Mouse (Mus musculus): Measurements from ENCODE around the gene Rasa3. TPM values are rescaled to one million over a fixed set of nuclear protein-coding genes. Genes with fewer than 3 reads are reported as not detected.

Gene Rasa3
- polyA plus RNA-seq, 1 experiment from 2014 or later, result 27.7 TPM

DNA sequence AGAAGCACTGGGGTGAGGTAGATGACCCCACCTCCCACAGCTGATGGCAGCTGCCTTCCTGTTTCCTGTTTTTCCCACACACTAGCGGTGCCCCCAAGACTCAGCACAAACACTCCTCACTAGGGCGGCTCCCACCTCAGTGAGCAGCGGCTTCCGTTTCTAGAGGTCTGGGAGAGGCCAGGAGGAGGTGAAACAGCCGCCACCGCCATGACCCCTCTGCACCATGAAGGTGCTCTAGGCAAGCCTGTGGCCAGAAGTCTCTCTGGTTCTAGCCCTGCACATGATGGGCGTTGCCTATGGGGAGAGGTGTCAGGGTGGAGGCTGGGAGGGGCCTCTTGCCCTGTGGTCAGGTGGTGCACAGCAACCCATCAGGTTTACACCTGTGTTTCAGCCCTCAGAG, 77.2 kb downstream of the Rasa3 start:
- Histone ChIP-seq H3K27me3 (replicated peaks) (no peaks in the 10 kb centered on the region), H3K4me3 (no peak overlapping the region), H3K27ac (no peak overlapping the region), H3K4me1 (no peaks in the 10 kb centered on the region), H3K4me2 (no peak overlapping the region), H3K9me3 (no peaks in the 10 kb centered on the region), H3K36me3 (replicated peaks) (peaks cover 9% of the 10 kb centered on the region; the same call in 1 of the 2 replicates), H3K9ac (no peak overlapping the region)
- ATAC-seq (replicated peaks), result no peak
- WGBS, result 82% methylated on average over 7 of the region's 7 CpGs

DNA sequence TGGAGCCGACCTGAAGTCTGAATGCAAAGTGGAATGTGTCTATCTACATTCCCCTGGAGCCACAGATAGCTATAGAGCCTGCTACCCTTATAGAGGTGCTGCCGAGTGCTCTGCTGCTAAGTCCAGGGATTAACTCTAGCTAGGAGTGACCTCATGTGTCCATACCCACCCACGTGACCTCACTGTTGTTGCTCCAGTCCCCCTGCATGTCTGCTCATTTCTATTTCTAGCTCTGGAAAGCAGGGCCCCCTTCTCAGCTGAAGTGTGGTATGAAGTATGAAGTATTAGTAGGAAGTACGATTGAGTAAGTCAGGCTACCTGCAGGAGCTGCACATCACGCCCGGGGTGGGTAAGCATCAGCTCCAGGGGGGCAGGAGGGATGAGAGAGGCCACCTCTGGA, 79.6 kb downstream of the Rasa3 start:
- H3K9me3 ChIP-seq, result no peaks in the 10 kb centered on the region
- H3K4me3 ChIP-seq, result no peak overlapping the region
- ATAC-seq (replicated peaks), result no peak
- H3K4me1 ChIP-seq, result no peaks in the 10 kb centered on the region
- no peaks in the 10 kb centered on the region for H3K27me3 ChIP-seq (replicated peaks)
- no peak overlapping the region for H3K9ac ChIP-seq
- peaks cover 9% of the 10 kb centered on the region; the same call in 1 of the 2 replicates for H3K36me3 ChIP-seq (replicated peaks)
- no peak overlapping the region for H3K27ac ChIP-seq
- 96% methylated on average over 6 of the region's 6 CpGs for WGBS
- no peak overlapping the region for H3K4me2 ChIP-seq

DNA sequence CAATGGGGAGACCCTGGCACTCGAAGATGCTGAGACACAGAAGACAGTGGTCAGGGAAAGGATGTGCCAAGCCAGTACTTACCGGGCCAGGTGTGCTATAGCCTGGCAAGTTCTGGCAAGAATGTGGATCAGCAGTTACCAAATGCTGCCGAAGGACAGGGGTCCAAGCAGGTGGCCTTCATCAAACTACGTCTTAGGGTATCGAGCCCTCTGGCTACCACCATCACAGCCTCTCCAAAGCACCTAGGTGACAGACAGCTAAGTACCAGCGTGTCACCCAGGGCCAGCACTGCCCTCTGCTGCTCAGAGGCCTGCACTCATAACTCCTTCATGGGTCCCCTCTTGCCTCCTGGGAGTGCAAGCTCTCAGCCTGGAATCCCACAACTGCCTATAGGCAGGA, 81.5 kb downstream of the Rasa3 start:
- no peaks in the 10 kb centered on the region for H3K9me3 ChIP-seq
- H3K4me3 ChIP-seq, result no peak overlapping the region
- no peaks in the 10 kb centered on the region for H3K4me1 ChIP-seq
- no peaks in the 10 kb centered on the region for H3K27me3 ChIP-seq (replicated peaks)
- no peak overlapping the region for H3K4me2 ChIP-seq
- no peak overlapping the region for H3K9ac ChIP-seq
- 88% methylated on average over 6 of the region's 6 CpGs for WGBS
- H3K27ac ChIP-seq, result no peak overlapping the region
- peaks cover 9% of the 10 kb centered on the region; the same call in 1 of the 2 replicates for H3K36me3 ChIP-seq (replicated peaks)
- no peak for ATAC-seq (replicated peaks)

DNA sequence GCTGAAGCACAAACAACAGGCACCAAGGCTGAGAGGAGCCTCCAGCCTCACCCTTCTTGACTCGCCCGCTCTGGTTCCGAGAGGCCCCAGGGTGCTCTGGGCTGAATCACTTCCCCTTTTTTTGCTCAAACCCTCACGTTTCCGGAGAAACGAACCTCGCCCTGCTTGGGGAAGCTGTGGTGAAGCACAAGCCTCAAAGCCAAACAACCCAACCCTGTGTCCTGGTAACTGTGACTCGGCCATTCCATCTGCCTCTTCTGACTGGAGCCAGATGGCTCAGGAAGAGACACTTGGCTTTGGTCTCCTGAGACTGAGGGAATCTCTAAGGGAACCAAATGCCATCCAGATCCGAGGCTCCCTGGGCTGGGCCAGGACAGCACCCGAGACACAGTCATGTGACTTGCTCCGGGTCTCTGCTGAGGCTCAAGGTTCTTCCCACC, 82.5 kb downstream of the Rasa3 start:
- no peaks in the 10 kb centered on the region for H3K27me3 ChIP-seq (replicated peaks)
- H3K27ac ChIP-seq, result no peak overlapping the region
- ATAC-seq (replicated peaks), result no peak
- 89% methylated on average over 11 of the region's 11 CpGs for WGBS
- H3K9ac ChIP-seq, result no peak overlapping the region
- H3K36me3 ChIP-seq (replicated peaks), result peaks cover 9% of the 10 kb centered on the region; the same call in 1 of the 2 replicates
- H3K4me3 ChIP-seq, result no peak overlapping the region
- H3K9me3 ChIP-seq, result no peaks in the 10 kb centered on the region
- H3K4me2 ChIP-seq, result no peak overlapping the region
- H3K4me1 ChIP-seq, result no peaks in the 10 kb centered on the region

DNA sequence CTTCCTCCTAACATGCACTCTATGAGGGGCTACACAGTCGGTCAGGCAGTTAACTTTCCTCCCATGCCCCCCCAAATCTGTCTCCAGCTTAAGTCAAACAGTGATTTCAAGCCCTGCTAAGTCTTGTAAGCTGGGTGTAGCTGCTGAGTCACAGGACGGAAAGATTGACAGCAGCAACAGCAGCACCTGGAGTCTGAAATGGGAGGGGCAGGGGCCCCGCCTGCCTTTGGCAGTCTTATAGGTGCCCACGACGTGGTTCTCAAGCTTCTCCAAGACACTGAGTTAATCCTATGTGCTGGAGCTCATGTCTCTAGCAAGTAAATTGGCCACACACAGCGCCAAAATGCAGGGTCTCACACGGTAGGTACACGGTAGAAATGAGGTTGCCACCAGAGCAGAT, 84.1 kb downstream of the Rasa3 start:
- ATAC-seq (replicated peaks), result no peak
- Histone ChIP-seq H3K36me3 (replicated peaks) (peaks cover 9% of the 10 kb centered on the region; the same call in 1 of the 2 replicates), H3K9me3 (no peaks in the 10 kb centered on the region), H3K9ac (no peak overlapping the region), H3K27ac (no peak overlapping the region), H3K4me3 (no peak overlapping the region), H3K4me1 (no peaks in the 10 kb centered on the region), H3K27me3 (replicated peaks) (no peaks in the 10 kb centered on the region), H3K4me2 (no peak overlapping the region)
- 84% methylated on average over 8 of the region's 8 CpGs for WGBS

DNA sequence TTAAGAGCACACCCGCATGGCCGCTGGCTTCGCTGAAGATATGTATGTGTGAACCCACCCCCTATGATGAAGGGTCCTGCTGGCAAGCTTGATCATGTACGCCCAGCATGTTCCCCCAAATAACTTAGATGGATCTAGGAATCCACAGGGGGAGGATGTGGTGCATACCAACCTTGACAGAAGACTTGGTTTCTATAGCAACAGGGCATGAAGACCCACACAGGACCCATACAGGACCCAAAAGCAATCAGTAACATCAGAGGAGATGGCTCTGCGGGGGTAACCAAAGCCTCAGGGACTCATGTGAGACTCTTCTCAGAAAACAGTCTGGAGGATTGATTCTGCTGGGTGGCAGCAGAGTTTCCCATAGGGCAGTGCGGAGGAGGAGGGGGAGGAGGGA, 86.2 kb downstream of the Rasa3 start:
- Histone ChIP-seq H3K4me2 (no peak overlapping the region), H3K4me1 (no peaks in the 10 kb centered on the region), H3K4me3 (no peak overlapping the region), H3K27ac (no peak overlapping the region), H3K36me3 (replicated peaks) (no peaks in the 10 kb centered on the region), H3K27me3 (replicated peaks) (no peaks in the 10 kb centered on the region), H3K9me3 (no peaks in the 10 kb centered on the region), H3K9ac (no peak overlapping the region)
- 74% methylated on average over 6 of the region's 6 CpGs for WGBS
- ATAC-seq (replicated peaks), result no peak

DNA sequence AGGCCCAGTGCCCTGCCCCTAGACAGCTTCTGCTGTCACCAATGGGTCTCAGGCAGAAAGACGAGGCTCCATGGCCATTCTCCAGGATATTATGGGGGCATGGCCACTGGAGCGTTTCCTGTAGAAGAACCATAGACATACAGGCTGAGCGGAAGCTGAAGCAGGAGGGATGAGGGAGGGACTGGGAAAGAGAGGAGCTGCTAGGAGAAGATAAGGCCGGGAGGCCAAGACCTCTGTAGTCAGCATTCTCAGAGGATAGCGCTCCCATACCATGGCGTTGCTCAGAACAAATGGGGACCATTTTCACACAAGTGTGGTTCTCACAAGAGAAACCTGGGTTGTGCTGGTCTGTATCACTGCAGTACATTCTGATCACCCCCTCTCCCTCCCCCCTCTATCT, 88.3 kb downstream of the Rasa3 start:
- Histone ChIP-seq H3K27me3 (replicated peaks) (no peaks in the 10 kb centered on the region), H3K9me3 (no peaks in the 10 kb centered on the region), H3K27ac (no peak overlapping the region), H3K36me3 (replicated peaks) (0 out of 2 replicates have a peak, but pooled peaks cover 8% of the 10 kb centered on the region), H3K4me2 (no peak overlapping the region), H3K9ac (no peak overlapping the region), H3K4me3 (no peak overlapping the region), H3K4me1 (no peaks in the 10 kb centered on the region)
- 86% methylated on average over 6 of the region's 6 CpGs for WGBS
- ATAC-seq (replicated peaks), result no peak

DNA sequence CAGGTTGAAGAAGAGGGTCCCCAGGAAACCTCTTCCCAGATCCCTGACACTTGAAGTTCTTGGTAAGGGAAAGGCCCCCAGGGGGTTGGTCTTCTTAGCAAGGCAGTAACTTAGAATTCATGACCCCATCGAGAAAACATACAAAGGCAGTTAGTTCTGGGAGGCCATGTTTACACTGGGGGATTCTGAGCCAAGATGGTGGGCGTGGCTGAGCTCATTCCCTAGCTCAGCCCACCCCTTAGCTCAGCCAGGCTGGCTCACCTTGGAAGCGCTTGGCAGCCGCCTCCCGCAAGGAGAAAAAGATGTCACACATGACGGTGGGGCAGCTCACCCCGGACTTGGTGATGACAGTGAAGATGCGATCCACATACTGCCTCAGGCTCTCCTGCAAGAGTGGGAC, 92.8 kb downstream of the Rasa3 start:
- no peak overlapping the region for H3K4me2 ChIP-seq
- WGBS, result 84% methylated on average over 8 of the region's 8 CpGs
- no peak overlapping the region for H3K4me3 ChIP-seq
- H3K9ac ChIP-seq, result no peak overlapping the region
- H3K4me1 ChIP-seq, result no peaks in the 10 kb centered on the region
- no peak for ATAC-seq (replicated peaks)
- no peak overlapping the region for H3K27ac ChIP-seq
- peaks cover 22% of the 10 kb centered on the region; the same call in 1 of the 2 replicates for H3K36me3 ChIP-seq (replicated peaks)
- H3K9me3 ChIP-seq, result no peaks in the 10 kb centered on the region
- no peaks in the 10 kb centered on the region for H3K27me3 ChIP-seq (replicated peaks)

DNA sequence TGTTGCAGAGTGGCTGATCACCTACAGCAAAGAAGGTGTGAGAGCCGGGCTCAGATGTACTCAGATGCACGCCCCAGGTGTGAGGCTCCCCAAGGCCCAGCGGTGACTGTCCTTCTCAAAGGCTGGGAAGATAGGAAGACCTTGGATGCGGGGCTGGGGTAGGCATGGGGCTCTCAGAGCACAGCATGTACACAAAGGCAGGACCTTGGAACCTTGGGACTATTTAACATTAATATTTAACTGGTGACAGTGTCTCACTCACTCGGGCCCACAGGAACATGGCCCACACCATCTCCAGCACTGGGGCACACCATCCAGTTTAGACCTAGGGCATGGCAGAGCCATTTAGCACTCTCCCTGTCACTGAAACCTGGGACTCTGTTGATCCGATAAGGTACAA, 99.5 kb downstream of the Rasa3 start:
- H3K4me3 ChIP-seq, result no peak overlapping the region
- no peak for ATAC-seq (replicated peaks)
- H3K27ac ChIP-seq, result no peak overlapping the region
- no peaks in the 10 kb centered on the region for H3K27me3 ChIP-seq (replicated peaks)
- no peak overlapping the region for H3K9ac ChIP-seq
- no peak overlapping the region for H3K4me2 ChIP-seq
- no peaks in the 10 kb centered on the region for H3K4me1 ChIP-seq
- 95% methylated on average over 6 of the region's 6 CpGs for WGBS
- peaks cover 11% of the 10 kb centered on the region; the same call in 1 of the 2 replicates for H3K36me3 ChIP-seq (replicated peaks)
- no peaks in the 10 kb centered on the region for H3K9me3 ChIP-seq

DNA sequence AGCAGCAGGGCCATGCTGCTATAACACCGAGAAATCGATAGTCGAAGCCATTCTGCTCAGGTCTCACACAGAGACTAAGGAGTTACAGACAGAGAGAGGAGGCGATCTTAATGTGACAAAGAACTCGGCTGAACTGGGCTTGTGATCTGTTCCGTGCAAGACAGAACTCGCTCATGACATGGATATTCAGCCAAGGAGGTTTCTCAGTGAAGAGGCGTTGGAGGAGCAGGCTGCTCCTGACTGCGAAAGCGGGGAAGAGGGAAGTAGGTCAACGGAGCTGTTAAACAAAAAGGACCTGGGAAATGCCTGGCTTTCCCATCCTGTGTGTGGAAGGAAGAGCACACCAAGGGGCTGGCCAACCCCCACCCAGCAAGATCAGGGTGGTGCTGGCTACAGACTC, 105.4 kb downstream of the Rasa3 start:
- Histone ChIP-seq H3K36me3 (replicated peaks) (0 out of 2 replicates have a peak, but pooled peaks cover 4% of the 10 kb centered on the region), H3K27me3 (replicated peaks) (no peaks in the 10 kb centered on the region), H3K27ac (no peak overlapping the region), H3K9me3 (no peaks in the 10 kb centered on the region), H3K9ac (no peak overlapping the region), H3K4me2 (no peak overlapping the region), H3K4me3 (no peak overlapping the region), H3K4me1 (no peaks in the 10 kb centered on the region)
- 96% methylated on average over 11 of the region's 11 CpGs for WGBS
- ATAC-seq (replicated peaks), result no peak

DNA sequence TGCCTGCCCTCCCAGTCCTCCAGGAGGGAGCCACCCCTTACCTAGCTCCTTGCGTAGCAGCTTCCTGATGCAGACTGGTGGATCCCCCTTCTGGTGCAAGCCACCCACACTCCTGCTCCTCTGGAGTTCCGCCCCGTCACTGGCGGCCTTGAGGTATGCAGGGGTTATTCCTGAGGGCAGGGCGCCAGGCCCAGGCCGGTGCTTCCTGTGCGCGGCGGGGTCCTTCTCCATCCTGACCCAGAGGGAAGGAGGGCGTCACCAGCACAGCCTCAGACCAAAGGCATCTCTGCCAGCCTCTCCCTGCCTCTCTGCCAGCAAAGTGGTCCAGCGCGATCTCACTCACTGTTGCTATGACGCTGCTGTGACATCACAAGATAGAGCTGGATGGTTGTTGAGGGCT, 115.3 kb downstream of the Rasa3 start, which contains the start of gene 1700029H14Rik:
TSS of gene 1700029H14Rik (minus strand) at position 344 of the 400 bp plus-strand sequence.
- Histone ChIP-seq H3K9me3 (no peaks in the 10 kb centered on the region), H3K4me2 (no peak within 1 kb of the TSS), H3K36me3 (replicated peaks) (no peaks in the 10 kb centered on the region), H3K4me1 (no peaks in the 10 kb centered on the region), H3K9ac (no peak within 1 kb of the TSS), H3K27me3 (replicated peaks) (no peaks in the 10 kb centered on the region), H3K4me3 (no peak within 1 kb of the TSS), H3K27ac (no peak within 1 kb of the TSS)
- no peak for ATAC-seq (replicated peaks)
- WGBS, result 40% methylated on average over 13 of the region's 13 CpGs

DNA sequence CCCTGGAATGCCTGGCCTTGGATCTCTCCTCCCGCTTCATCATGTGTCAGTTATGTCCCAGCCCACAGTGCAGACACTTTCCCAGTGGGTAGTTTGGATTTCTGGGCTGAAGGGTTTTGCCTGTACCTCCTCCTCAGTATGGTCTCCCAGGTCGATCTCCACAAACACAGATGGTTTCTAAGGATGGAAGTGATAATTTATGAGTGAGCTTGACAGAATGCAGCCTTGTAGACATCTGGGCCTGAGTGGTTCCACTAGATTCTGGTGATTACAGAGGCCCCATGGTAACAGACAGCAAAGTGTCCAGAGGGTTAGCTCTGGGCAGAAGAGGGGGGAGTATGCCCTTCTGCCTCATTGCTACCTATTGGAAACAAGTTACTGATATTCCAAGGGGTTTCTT, 119.9 kb downstream of the Rasa3 start:
- no peak overlapping the region for H3K9ac ChIP-seq
- WGBS, result 87% methylated on average over 2 of the region's 2 CpGs
- no peak for ATAC-seq (replicated peaks)
- H3K27me3 ChIP-seq (replicated peaks), result no peaks in the 10 kb centered on the region
- H3K9me3 ChIP-seq, result no peaks in the 10 kb centered on the region
- H3K4me1 ChIP-seq, result no peaks in the 10 kb centered on the region
- H3K36me3 ChIP-seq (replicated peaks), result no peaks in the 10 kb centered on the region
- H3K4me2 ChIP-seq, result no peak overlapping the region
- no peak overlapping the region for H3K27ac ChIP-seq
- no peak overlapping the region for H3K4me3 ChIP-seq

DNA sequence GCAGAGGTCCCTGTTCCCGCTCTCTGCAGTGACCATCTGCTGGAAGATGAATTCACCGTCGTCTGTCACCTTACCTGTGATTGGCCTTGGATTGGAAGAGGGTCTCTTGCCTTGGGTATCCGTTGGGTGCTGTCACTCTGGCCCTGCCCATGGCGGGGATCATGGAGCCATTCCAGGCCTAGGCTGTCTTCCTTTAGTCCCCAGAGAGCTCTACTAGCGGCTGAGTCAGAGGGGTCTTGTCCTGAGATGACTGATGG, 125.9 kb downstream of the Rasa3 start:
- ATAC-seq (replicated peaks), result no peak
- 92% methylated on average over 6 of the region's 6 CpGs for WGBS

More for the DNA sequence above, 125.9 kb downstream of the Rasa3 start:
- H3K4me3 ChIP-seq, result no peak overlapping the region
- H3K27ac ChIP-seq, result no peak overlapping the region
- no peaks in the 10 kb centered on the region for H3K4me1 ChIP-seq
- H3K9me3 ChIP-seq, result no peaks in the 10 kb centered on the region
- no peaks in the 10 kb centered on the region for H3K27me3 ChIP-seq (replicated peaks)
- no peaks in the 10 kb centered on the region for H3K36me3 ChIP-seq (replicated peaks)
- H3K4me2 ChIP-seq, result no peak overlapping the region
- H3K9ac ChIP-seq, result no peak overlapping the region

All from midbrain, embryonic 15.5 days (tissue).